Mouse (Mus musculus) brain, embryonic 14.5 days (tissue): ENCODE data around the gene Ttc39d.
A peak's percentile ranks its signal among the peaks of the same experiment; 100 is the strongest.

ENCODE experiments used
- CTCF ChIP-seq: fragments of 200-500 bp; IDR thresholded peaks from 2 replicates; pipeline ENCODE4 v1.5.1; 2012; ENCODE audit warnings: inconsistent platforms, mild to moderate bottlenecking, moderate library complexity, borderline replicate concordance; ENCODE audit not compliant: insufficient read depth, insufficient read length; ENCODE audit errors: extremely low read depth
- POLR2A ChIP-seq: fragments of 200-500 bp; IDR thresholded peaks from 2 replicates; pipeline ENCODE4 v1.6.1; 2012; ENCODE audit warnings: mild to moderate bottlenecking, inconsistent platforms, borderline replicate concordance; ENCODE audit not compliant: poor library complexity, insufficient read depth, insufficient read length, severe bottlenecking; ENCODE audit errors: extremely low read depth

GRCm38 (mm10) chr17:80224326-80225116 is 17.3 kb downstream of the Ttc39d start, which contains the start of gene Gemin6:
- TF ChIP-seq POLR2A (peak; percentile 63; the same call in 1 of the 2 replicates), CTCF (no peak)
